Mouse (Mus musculus): ENCODE results near the gene Usf3. TPM values are rescaled to one million over a fixed set of nuclear protein-coding genes. Genes with fewer than 3 reads are reported as not detected.

Usf3 gene
- polyA plus RNA-seq, 1 experiment from 2014 or later = 2.8 TPM

GRCm38 (mm10) chr16:44254698-44255097 lies 81.7 kb downstream of the Usf3 start:
- no peaks in the 10 kb centered on the region for H3K9me3 ChIP-seq
- no peak for DNase-seq (ENCODE audit: low spot score)
- H3K36me3 ChIP-seq = no peaks in the 10 kb centered on the region
- H3K27me3 ChIP-seq (ENCODE audit: insufficient read depth, poor library complexity, severe bottlenecking) = no peaks in the 10 kb centered on the region
- WGBS = 82% methylated on average over 7 of the region's 7 CpGs
- H3K4me1 ChIP-seq = peaks cover 3% of the 10 kb centered on the region; the same call in 1 of the 2 replicates
- H3K4me3 ChIP-seq = no peak overlapping the region
- H3K27ac ChIP-seq = no peak overlapping the region

DNA sequence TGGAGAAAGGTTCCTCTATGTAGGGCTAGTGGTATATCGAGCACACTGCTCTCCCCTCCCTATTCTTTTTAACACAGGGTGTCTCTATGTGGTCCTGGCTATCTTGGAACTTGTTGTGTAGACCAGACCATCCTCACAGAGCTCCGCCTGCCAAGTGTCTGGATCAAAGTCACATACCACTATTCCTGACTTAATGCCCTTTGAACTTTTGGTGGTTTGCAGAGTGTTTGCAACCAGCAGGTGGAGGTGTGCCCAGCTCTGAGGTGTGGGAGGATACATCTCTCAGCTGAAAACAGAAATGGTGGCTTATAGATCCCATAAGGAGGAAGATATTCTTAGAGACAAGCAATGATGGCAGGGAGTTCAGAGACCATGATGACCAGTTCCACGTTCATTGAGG lies 84.4 kb downstream of the Usf3 start:
- whole genome bisulfite sequencing = 75% methylated on average over 3 of the region's 3 CpGs
- H3K27me3 ChIP-seq (ENCODE audit: insufficient read depth, poor library complexity, severe bottlenecking) = no peaks in the 10 kb centered on the region

GRCm38 (mm10) chr16:44264916-44265315 lies 91.9 kb downstream of the Usf3 start:
- no peak for DNase-seq (ENCODE audit: low spot score)
- no peak overlapping the region for H3K4me3 ChIP-seq
- H3K9me3 ChIP-seq = no peaks in the 10 kb centered on the region
- H3K36me3 ChIP-seq = no peaks in the 10 kb centered on the region
- H3K27ac ChIP-seq = no peak overlapping the region
- 83% methylated on average over 2 of the region's 2 CpGs for WGBS
- H3K27me3 ChIP-seq (ENCODE audit: insufficient read depth, poor library complexity, severe bottlenecking) = no peaks in the 10 kb centered on the region
- no peaks in the 10 kb centered on the region for H3K4me1 ChIP-seq

More for the DNA sequence above, 84.4 kb downstream of the Usf3 start:
- H3K4me3 ChIP-seq = no peak overlapping the region
- H3K9me3 ChIP-seq = no peaks in the 10 kb centered on the region
- no peak overlapping the region for H3K27ac ChIP-seq
- DNase-seq (ENCODE audit: low spot score) = no peak
- H3K36me3 ChIP-seq = no peaks in the 10 kb centered on the region
- H3K4me1 ChIP-seq = peaks cover 3% of the 10 kb centered on the region; the same call in 1 of the 2 replicates

DNA sequence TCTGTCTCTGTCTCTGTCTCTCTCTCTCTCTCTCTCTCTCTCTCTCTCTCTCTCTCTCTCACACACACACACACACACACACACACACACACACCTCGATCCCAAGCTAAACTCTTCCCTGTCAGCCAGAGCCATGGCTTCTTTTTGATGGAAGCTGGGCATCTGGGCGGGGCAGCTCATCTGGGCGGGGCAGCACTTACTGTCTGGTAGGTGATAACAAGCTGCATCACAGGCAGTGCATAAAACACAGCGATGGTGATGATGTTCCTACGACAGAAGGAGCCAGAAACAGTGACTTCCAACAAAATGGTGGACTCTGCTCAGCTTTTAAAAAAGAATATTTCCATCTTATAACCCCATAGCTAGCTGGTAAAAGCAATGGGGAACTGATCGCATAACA lies 92.5 kb downstream of the Usf3 start:
- Histone ChIP-seq H3K4me3 (no peak overlapping the region), H3K36me3 (no peaks in the 10 kb centered on the region), H3K27ac (no peak overlapping the region), H3K27me3 (ENCODE audit: insufficient read depth, poor library complexity, severe bottlenecking) (no peaks in the 10 kb centered on the region), H3K4me1 (no peaks in the 10 kb centered on the region), H3K9me3 (no peaks in the 10 kb centered on the region)
- DNase-seq (ENCODE audit: low spot score) = no peak
- WGBS = 84% methylated on average over 6 of the region's 6 CpGs

DNA sequence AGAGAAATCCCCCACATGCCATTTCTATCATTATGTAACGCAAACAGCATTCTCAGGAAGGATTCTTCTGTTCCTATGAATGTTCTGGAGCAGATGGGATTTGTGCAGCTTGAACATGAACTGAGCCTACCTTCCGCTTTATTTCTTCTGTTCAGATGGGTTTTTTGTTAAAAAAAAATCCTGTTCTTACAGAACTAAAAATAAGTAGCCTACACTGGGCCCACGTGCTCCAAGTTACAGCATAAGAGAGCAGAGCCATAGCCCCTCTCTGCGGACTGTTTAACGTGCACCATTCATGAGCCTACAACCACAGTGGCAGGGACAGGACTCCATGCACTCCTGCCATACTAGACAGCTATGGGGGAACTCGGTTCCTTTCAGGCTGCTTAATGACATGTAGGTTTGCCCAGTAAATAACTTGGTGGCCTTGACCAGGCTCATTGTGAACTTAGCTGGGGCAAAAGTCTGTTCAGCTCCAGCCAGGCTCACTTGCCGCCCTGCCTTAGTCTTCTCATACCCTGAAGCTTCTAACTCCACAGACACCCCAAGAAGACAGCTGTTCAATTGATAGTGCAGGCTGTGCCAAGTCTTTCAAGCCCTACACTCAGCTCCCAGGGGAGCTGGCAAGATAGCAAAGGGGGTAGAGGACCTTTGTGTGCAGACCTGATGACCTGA lies 95.6 kb downstream of the Usf3 start:
- no peak overlapping the region for H3K4me3 ChIP-seq
- no peaks in the 10 kb centered on the region for H3K9me3 ChIP-seq
- DNase-seq (ENCODE audit: low spot score) = no peak
- H3K36me3 ChIP-seq = no peaks in the 10 kb centered on the region
- H3K4me1 ChIP-seq = peaks cover 8% of the 10 kb centered on the region; the same call in 1 of the 2 replicates
- no peak overlapping the region for H3K27ac ChIP-seq
- H3K27me3 ChIP-seq (ENCODE audit: insufficient read depth, poor library complexity, severe bottlenecking) = no peaks in the 10 kb centered on the region
- WGBS = 85% methylated on average over 7 of the region's 7 CpGs

GRCm38 (mm10) chr16:44269578-44269977 lies 96.5 kb downstream of the Usf3 start:
- Histone ChIP-seq H3K27me3 (ENCODE audit: insufficient read depth, poor library complexity, severe bottlenecking) (no peaks in the 10 kb centered on the region), H3K4me1 (peaks cover 8% of the 10 kb centered on the region; the same call in 1 of the 2 replicates), H3K9me3 (no peaks in the 10 kb centered on the region), H3K27ac (no peak overlapping the region), H3K36me3 (no peaks in the 10 kb centered on the region), H3K4me3 (no peak overlapping the region)
- DNase-seq (ENCODE audit: low spot score) = no peak
- 74% methylated on average over 6 of the region's 6 CpGs for WGBS

DNA sequence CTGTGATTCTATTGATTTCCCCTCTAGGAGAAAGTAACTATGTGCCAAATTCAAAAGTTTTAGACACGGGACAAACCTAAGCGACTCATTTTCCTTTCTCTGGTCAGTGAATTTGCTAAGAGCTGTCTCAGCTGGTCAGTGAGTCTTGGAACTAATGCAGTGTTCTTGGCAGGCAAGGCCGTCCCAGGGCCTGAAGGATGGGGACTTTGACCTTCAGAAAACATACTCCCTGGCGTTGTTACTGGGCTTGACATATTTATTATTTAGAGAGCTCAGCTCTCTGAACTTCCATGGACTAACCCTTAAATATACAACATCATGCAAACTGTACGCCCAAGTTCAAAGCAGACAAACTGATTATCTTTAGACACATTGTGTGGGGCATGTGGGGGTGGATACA lies 97.6 kb downstream of the Usf3 start:
- DNase-seq (ENCODE audit: low spot score) = no peak
- no peak overlapping the region for H3K4me3 ChIP-seq
- peaks cover 8% of the 10 kb centered on the region; the same call in 1 of the 2 replicates for H3K4me1 ChIP-seq
- no peak overlapping the region for H3K27ac ChIP-seq
- no peaks in the 10 kb centered on the region for H3K9me3 ChIP-seq
- H3K36me3 ChIP-seq = no peaks in the 10 kb centered on the region
- 77% methylated on average over 5 of the region's 5 CpGs for WGBS
- H3K27me3 ChIP-seq (ENCODE audit: insufficient read depth, poor library complexity, severe bottlenecking) = no peaks in the 10 kb centered on the region

GRCm38 (mm10) chr16:44271371-44272038 lies 98.5 kb downstream of the Usf3 start:
- 65% methylated on average over 9 of the region's 9 CpGs for WGBS
- H3K4me1 ChIP-seq = peaks cover 8% of the 10 kb centered on the region; the same call in 1 of the 2 replicates

More at GRCm38 (mm10) chr16:44271371-44272038, 98.5 kb downstream of the Usf3 start:
- Histone ChIP-seq H3K36me3 (no peaks in the 10 kb centered on the region), H3K27ac (no peak overlapping the region), H3K27me3 (ENCODE audit: insufficient read depth, poor library complexity, severe bottlenecking) (no peaks in the 10 kb centered on the region), H3K9me3 (no peaks in the 10 kb centered on the region), H3K4me3 (no peak overlapping the region)
- no peak for DNase-seq (ENCODE audit: low spot score)

Other genes starting within 250 kb of the Usf3 start
- 16.9 and 22.3 TPM in 2 replicates for gene Qtrt2, start 246.4 kb upstream of the Usf3 start, polyA plus RNA-seq (2016; fragmentation: Nextera tagmentation; extraction: Ambion mirVana)
- gene Zdhhc23, start 193.5 kb upstream of the Usf3 start, polyA plus RNA-seq (2016; fragmentation: Nextera tagmentation; extraction: Ambion mirVana) = 1.2 TPM in 2 replicates
- 8.1 and 8.4 TPM in 2 replicates for gene Gramd1c, start 109.9 kb upstream of the Usf3 start, polyA plus RNA-seq (2016; fragmentation: Nextera tagmentation; extraction: Ambion mirVana)
- gene Atp6v1a, start 33.5 kb upstream of the Usf3 start, polyA plus RNA-seq (2016; fragmentation: Nextera tagmentation; extraction: Ambion mirVana) = 38.1 and 39.2 TPM in 2 replicates
- 101 and 126 TPM in 2 replicates for gene Naa50, start 33.4 kb upstream of the Usf3 start, polyA plus RNA-seq (2016; fragmentation: Nextera tagmentation; extraction: Ambion mirVana)
- not detected in 2 replicates for gene Sidt1, start 159.9 kb downstream of the Usf3 start, polyA plus RNA-seq (2016; fragmentation: Nextera tagmentation; extraction: Ambion mirVana)
- gene Spice1, start 173.9 kb downstream of the Usf3 start, polyA plus RNA-seq (2016; fragmentation: Nextera tagmentation; extraction: Ambion mirVana) = 22.0 and 23.8 TPM in 2 replicates
- 0.21 and 0.26 TPM in 2 replicates for gene Cfap44, start 221.6 kb downstream of the Usf3 start, polyA plus RNA-seq (2016; fragmentation: Nextera tagmentation; extraction: Ambion mirVana)